Mouse (Mus musculus) limb, embryonic 14.5 days (tissue): ENCODE measurements around the gene Inhbb. TPM values are rescaled to one million over a fixed set of nuclear protein-coding genes. Genes with fewer than 3 reads are reported as not detected.

Experiments
- ATAC-seq: fragments of 200-750 bp; cut with Nextera tagmentation; 2 replicates; pipeline ENCODE4 v1.8.0; 2017; ENCODE audit warnings: low read depth, moderate number of reproducible peaks, moderate TSS enrichment; ENCODE audit not compliant: low FRiP score
- DNase-seq: peaks from one replicate; pipeline ENCODE4 v3.0.0-alpha.2; 2015; ENCODE audit warnings: low spot score
- H3K27ac ChIP-seq: fragments of 300-500 bp; sonication (generic); replicated peaks from 2 replicates; pipeline ENCODE4 v1.5.1; 2014; ENCODE audit warnings: low read depth, mild to moderate bottlenecking, low read length, moderate library complexity, mixed read lengths
- H3K27me3 ChIP-seq: fragments of 300-500 bp; sonication (generic); 2 replicates; pipeline ENCODE4 v1.6.1; 2014; ENCODE audit warnings: low read length, mixed read lengths; ENCODE audit not compliant: control insufficient read depth, insufficient read depth
- H3K36me3 ChIP-seq: fragments of 300-500 bp; sonication (generic); 2 replicates; pipeline ENCODE4 v1.6.1; 2014; ENCODE audit warnings: mild to moderate bottlenecking, low read length, moderate library complexity, mixed read lengths; ENCODE audit not compliant: control insufficient read depth, insufficient read depth
- H3K4me1 ChIP-seq: fragments of 300-500 bp; sonication (generic); 2 replicates; pipeline ENCODE4 v1.6.1; 2014; ENCODE audit warnings: antibody characterized with exemption, low read length, mixed read lengths; ENCODE audit not compliant: control insufficient read depth, insufficient read depth
- H3K4me2 ChIP-seq: fragments of 300-500 bp; sonication (generic); replicated peaks from 2 replicates; pipeline ENCODE4 v1.6.1; 2014; ENCODE audit warnings: low read depth, mild to moderate bottlenecking, low read length, moderate library complexity; ENCODE audit not compliant: severe bottlenecking
- H3K4me3 ChIP-seq: fragments of 300-500 bp; sonication (generic); replicated peaks from 2 replicates; pipeline ENCODE4 v1.5.1; 2014; ENCODE audit warnings: low read length
- H3K9ac ChIP-seq: fragments of 300-500 bp; sonication (generic); 2 replicates; pipeline ENCODE4 v1.6.1; 2014; ENCODE audit warnings: mild to moderate bottlenecking, low read depth, low read length, moderate library complexity; ENCODE audit not compliant: severe bottlenecking
- H3K9me3 ChIP-seq: fragments of 300-500 bp; sonication (generic); 2 replicates; pipeline ENCODE4 v1.6.1; 2016; ENCODE audit warnings: low read length; ENCODE audit not compliant: control insufficient read depth
- POLR2A ChIP-seq: fragments of 200-500 bp; IDR thresholded peaks from 2 replicates; pipeline ENCODE4 v1.8.0; 2012; ENCODE audit warnings: inconsistent platforms, mild to moderate bottlenecking, moderate library complexity, borderline replicate concordance; ENCODE audit not compliant: insufficient read depth, insufficient read length; ENCODE audit errors: extremely low read depth
- WGBS: fragments of 180-500 bp; shearing (Covaris S2); extraction: QIAGEN DNeasy Blood & Tissue Kit; methylation state at CpG from one replicate; pipeline ENCODE4 v1.1.7; 2014; 5-methylcytosine and 5-hydroxymethylcytosine counted together
- polyA plus RNA-seq, 2 experiments: library from polyadenylated mRNA; depleted of rRNA in 1 of 2; stranded (reverse) in 1 of 2; unstranded in 1 of 2; fragments of >200 nt; fragmentation: Nextera tagmentation in 1 of 2; extraction: Ambion mirVana in 1 of 2; gene quantifications; 2 replicates each; pipeline versions ENCODE4 v1.2.1 to v1.2.3; 2012 to 2014

The Inhbb gene
- polyA plus RNA-seq, 2 experiments: 1.6 to 2.9 TPM

GRCm38 (mm10) chr1:119415151-119415550 lies 6.9 kb downstream of the Inhbb start:
- WGBS: 69% methylated on average over 8 of the region's 8 CpGs
- H3K27ac ChIP-seq: no peak overlapping the region
- ATAC-seq (no peak), DNase-seq (no peak)
- no peak overlapping the region for H3K9ac ChIP-seq
- no peak for TF ChIP-seq POLR2A
- H3K9me3 ChIP-seq: no peaks in the 10 kb centered on the region
- no peaks in the 10 kb centered on the region for H3K36me3 ChIP-seq
- H3K4me3 ChIP-seq: no peak overlapping the region
- peaks cover 9% of the 10 kb centered on the region; the same call in 1 of the 2 replicates for H3K4me1 ChIP-seq
- no peak overlapping the region for H3K4me2 ChIP-seq
- peaks cover 22% of the 10 kb centered on the region for H3K27me3 ChIP-seq

- ATAC-seq (no peak), DNase-seq (no peak)
- H3K9ac ChIP-seq: no peak overlapping the region
- H3K9me3 ChIP-seq: no peaks in the 10 kb centered on the region
- H3K4me2 ChIP-seq: no peak overlapping the region
- H3K4me1 ChIP-seq: no peaks in the 10 kb centered on the region
- no peak overlapping the region for H3K4me3 ChIP-seq
- H3K27me3 ChIP-seq: no peaks in the 10 kb centered on the region
- TF ChIP-seq POLR2A: no peak
- H3K27ac ChIP-seq: no peak overlapping the region
- H3K36me3 ChIP-seq: no peaks in the 10 kb centered on the region
- 86% methylated on average over 5 of the region's 5 CpGs for WGBS
These were observed 11.4 kb downstream of the Inhbb start for GRCm38 (mm10) chr1:119410661-119411060.

GRCm38 (mm10) chr1:119409599-119410168 lies 12.4 kb downstream of the Inhbb start:
- no peaks in the 10 kb centered on the region for H3K36me3 ChIP-seq
- H3K27me3 ChIP-seq: no peaks in the 10 kb centered on the region
- H3K4me2 ChIP-seq: no peak overlapping the region
- ATAC-seq (no peak), DNase-seq (no peak)
- H3K9ac ChIP-seq: no peak overlapping the region
- H3K4me1 ChIP-seq: no peaks in the 10 kb centered on the region
- no peaks in the 10 kb centered on the region for H3K9me3 ChIP-seq
- WGBS: 61% methylated on average over 5 of the region's 5 CpGs
- no peak overlapping the region for H3K4me3 ChIP-seq
- no peak for TF ChIP-seq POLR2A
- no peak overlapping the region for H3K27ac ChIP-seq

- Histone ChIP-seq H3K36me3 (no peaks in the 10 kb centered on the region), H3K4me2 (no peak overlapping the region), H3K4me1 (no peaks in the 10 kb centered on the region), H3K27ac (no peak overlapping the region), H3K9ac (no peak overlapping the region), H3K4me3 (no peak overlapping the region), H3K27me3 (no peaks in the 10 kb centered on the region), H3K9me3 (no peaks in the 10 kb centered on the region)
- DNase-seq (no peak), ATAC-seq (no peak)
- TF ChIP-seq POLR2A: no peak
- 64% methylated on average over 7 of the region's 7 CpGs for WGBS
These were observed 12.9 kb downstream of the Inhbb start for GRCm38 (mm10) chr1:119409106-119409505.

- Histone ChIP-seq H3K4me2 (no peak overlapping the region), H3K27ac (no peak overlapping the region), H3K27me3 (no peaks in the 10 kb centered on the region), H3K9ac (no peak overlapping the region), H3K4me3 (no peak overlapping the region), H3K4me1 (no peaks in the 10 kb centered on the region), H3K9me3 (no peaks in the 10 kb centered on the region), H3K36me3 (no peaks in the 10 kb centered on the region)
- 20% methylated on average over 6 of the region's 6 CpGs for WGBS
- DNase-seq: no peak
- TF ChIP-seq POLR2A: no peak
- ATAC-seq: no peak
These were observed 14.2 kb downstream of the Inhbb start for GRCm38 (mm10) chr1:119407691-119408315.
